Mouse (Mus musculus) lung, embryonic 16.5 days (tissue): ENCODE results near the gene Aff1. TPM values are rescaled to one million over a fixed set of nuclear protein-coding genes. Genes with fewer than 3 reads are reported as not detected.
A peak's percentile ranks its signal among the peaks of the same experiment; 100 is the strongest.

Source experiments
- ATAC-seq: fragments of 200-750 bp; cut with Nextera tagmentation; 2 replicates; pipeline ENCODE4 v1.8.0; 2017; ENCODE audit warnings: low read depth, mild to moderate bottlenecking, moderate library complexity
- H3K27ac ChIP-seq: fragments of 300-500 bp; sonication (generic); 2 replicates; pipeline ENCODE4 v1.5.1; 2014; ENCODE audit warnings: mild to moderate bottlenecking, control low read depth, low read length
- H3K27me3 ChIP-seq: fragments of 300-500 bp; sonication (generic); 2 replicates; pipeline ENCODE4 v1.6.1; 2014; ENCODE audit warnings: low read depth, low read length, mixed read lengths; ENCODE audit not compliant: control insufficient read depth, insufficient read depth
- H3K36me3 ChIP-seq: fragments of 300-500 bp; sonication (generic); 2 replicates; pipeline ENCODE4 v1.6.1; 2014; ENCODE audit warnings: low read length; ENCODE audit not compliant: control insufficient read depth, insufficient read depth
- H3K4me1 ChIP-seq: fragments of 300-500 bp; sonication (generic); replicated peaks from 2 replicates; pipeline ENCODE4 v1.6.1; 2014; ENCODE audit warnings: low read length, mixed read lengths; ENCODE audit not compliant: control insufficient read depth, insufficient read depth
- H3K4me2 ChIP-seq: fragments of 300-500 bp; sonication (generic); 2 replicates; pipeline ENCODE4 v1.6.1; 2014; ENCODE audit warnings: low read depth, low read length, control low read depth
- H3K4me3 ChIP-seq: fragments of 300-500 bp; sonication (generic); 2 replicates; pipeline ENCODE4 v1.5.1; 2014; ENCODE audit warnings: mild to moderate bottlenecking, low read length, control low read depth
- H3K9ac ChIP-seq: fragments of 300-500 bp; sonication (generic); 2 replicates; pipeline ENCODE4 v1.6.1; 2014; ENCODE audit warnings: low read length, control low read depth
- H3K9me3 ChIP-seq: fragments of 300-500 bp; sonication (generic); 2 replicates; pipeline ENCODE4 v1.6.1; 2016; ENCODE audit warnings: low read length; ENCODE audit not compliant: control insufficient read depth
- WGBS: fragments of 180-500 bp; shearing (Covaris S2); extraction: QIAGEN DNeasy Blood & Tissue Kit; methylation state at CpG from one replicate; pipeline ENCODE4 v1.1.7; 2014; 5-methylcytosine and 5-hydroxymethylcytosine counted together
- polyA plus RNA-seq: library from polyadenylated mRNA; unstranded; fragments of >200 nt; fragmentation: Nextera tagmentation; extraction: Ambion mirVana; gene quantifications from 2 replicates; pipeline ENCODE4 v1.2.1, GENCODE M21; 2015

The Aff1 gene
- polyA plus RNA-seq, 1 experiment from 2014 or later, result 8.3 TPM

GRCm38 (mm10) chr5:103838550-103839264 lies 146.5 kb downstream of the Aff1 start:
- WGBS, result 77% methylated on average over 15 of the region's 15 CpGs
- ATAC-seq, result peak; percentile 48; the same call in 1 of the 2 replicates
- Histone ChIP-seq H3K9me3 (no peaks in the 10 kb centered on the region), H3K27ac (no peak overlapping the region), H3K4me2 (no peak overlapping the region), H3K27me3 (no peaks in the 10 kb centered on the region), H3K4me1 (peaks cover 16% of the 10 kb centered on the region), H3K36me3 (peaks cover 14% of the 10 kb centered on the region; the same call in 1 of the 2 replicates), H3K4me3 (no peak overlapping the region), H3K9ac (no peak overlapping the region)

- WGBS, result 55% methylated on average over 3 of the region's 3 CpGs
- Histone ChIP-seq H3K4me2 (no peak overlapping the region), H3K4me1 (peaks cover 16% of the 10 kb centered on the region), H3K27me3 (no peaks in the 10 kb centered on the region), H3K9me3 (no peaks in the 10 kb centered on the region), H3K4me3 (no peak overlapping the region), H3K36me3 (peaks cover 13% of the 10 kb centered on the region; the same call in 1 of the 2 replicates), H3K27ac (no peak overlapping the region; the same call in 1 of the 2 replicates), H3K9ac (no peak overlapping the region)
- ATAC-seq, result no peak
Measured at GRCm38 (mm10) chr5:103839265-103839626, 147.1 kb downstream of the Aff1 start.

DNA sequence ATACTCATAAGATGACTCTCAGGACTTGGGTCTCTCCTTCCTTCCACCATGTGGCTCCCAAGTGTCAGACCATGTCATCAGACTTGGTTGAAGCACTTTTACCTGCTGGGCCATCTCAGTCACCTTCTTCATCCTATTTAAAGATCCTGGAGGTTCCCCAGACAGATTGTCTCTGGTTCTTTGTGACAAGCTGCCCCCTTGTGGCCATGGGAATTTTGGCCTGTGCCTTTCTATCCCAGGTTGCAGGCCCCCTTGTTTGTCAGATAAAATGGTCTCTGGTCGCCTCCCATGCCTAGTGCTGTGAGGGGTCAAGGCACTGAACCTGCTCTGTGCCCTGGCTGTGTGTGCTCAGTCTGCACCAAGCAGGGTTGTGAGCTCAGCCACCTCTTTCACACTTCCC lies 151.8 kb downstream of the Aff1 start:
- no peak for ATAC-seq
- Histone ChIP-seq H3K9me3 (no peaks in the 10 kb centered on the region), H3K4me2 (no peak overlapping the region), H3K4me3 (no peak overlapping the region), H3K27ac (no peak overlapping the region), H3K27me3 (no peaks in the 10 kb centered on the region), H3K36me3 (peaks cover 18% of the 10 kb centered on the region), H3K4me1 (peaks cover 6% of the 10 kb centered on the region), H3K9ac (no peak overlapping the region)
- WGBS, result 74% methylated on average over 1 of the region's 1 CpGs

GRCm38 (mm10) chr5:103845418-103846153 lies 153.4 kb downstream of the Aff1 start:
- 45% methylated on average over 19 of the region's 19 CpGs for WGBS
- Histone ChIP-seq H3K27me3 (no peaks in the 10 kb centered on the region), H3K9me3 (no peaks in the 10 kb centered on the region), H3K4me2 (no peak overlapping the region), H3K4me1 (peaks cover 3% of the 10 kb centered on the region; the same call in 1 of the 2 replicates), H3K36me3 (peaks cover 27% of the 10 kb centered on the region), H3K4me3 (no peak overlapping the region), H3K9ac (no peak overlapping the region), H3K27ac (0 out of 2 replicates have a peak overlapping the region, but pooled peaks have one; percentile 1)
- ATAC-seq, result peak; percentile 34; the same call in 1 of the 2 replicates

DNA sequence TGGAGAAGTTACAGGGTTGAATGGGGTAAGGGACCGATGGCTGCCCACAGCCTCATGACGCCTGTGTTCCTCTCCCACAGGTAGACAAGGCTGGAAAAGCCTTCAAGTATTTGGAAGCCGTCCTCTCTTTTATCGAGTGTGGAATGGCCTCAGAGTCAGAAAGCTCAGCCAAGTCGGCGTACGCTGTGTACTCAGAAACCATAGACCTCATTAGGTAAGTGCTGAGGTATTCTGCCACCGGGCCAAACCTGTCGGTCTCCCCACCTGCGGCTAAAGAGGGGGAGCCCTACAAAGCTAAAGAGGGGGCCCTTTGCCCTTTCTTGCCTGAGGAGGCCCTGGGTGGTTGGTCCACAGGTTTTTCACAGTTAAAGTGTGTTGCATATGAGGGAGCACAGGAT lies 154.0 kb downstream of the Aff1 start:
- H3K27ac ChIP-seq, result 0 out of 2 replicates have a peak overlapping the region, but pooled peaks have one; percentile 1
- no peaks in the 10 kb centered on the region for H3K27me3 ChIP-seq
- ATAC-seq, result peak; percentile 81
- no peaks in the 10 kb centered on the region for H3K9me3 ChIP-seq
- no peak overlapping the region for H3K9ac ChIP-seq
- H3K4me3 ChIP-seq, result no peak overlapping the region
- peaks cover 28% of the 10 kb centered on the region for H3K36me3 ChIP-seq
- 59% methylated on average over 10 of the region's 10 CpGs for WGBS
- no peak overlapping the region for H3K4me2 ChIP-seq
- peaks cover 3% of the 10 kb centered on the region; the same call in 1 of the 2 replicates for H3K4me1 ChIP-seq

GRCm38 (mm10) chr5:103846609-103847008 lies 154.4 kb downstream of the Aff1 start:
- no peak overlapping the region for H3K4me3 ChIP-seq
- WGBS, result 55% methylated on average over 5 of the region's 5 CpGs
- H3K9me3 ChIP-seq, result no peaks in the 10 kb centered on the region
- peak; percentile 10; the same call in 1 of the 2 replicates for ATAC-seq
- no peak overlapping the region for H3K27ac ChIP-seq
- H3K4me2 ChIP-seq, result no peak overlapping the region
- H3K4me1 ChIP-seq, result peaks cover 3% of the 10 kb centered on the region; the same call in 1 of the 2 replicates
- H3K27me3 ChIP-seq, result no peaks in the 10 kb centered on the region
- H3K36me3 ChIP-seq, result peaks cover 27% of the 10 kb centered on the region
- no peak overlapping the region for H3K9ac ChIP-seq

- Histone ChIP-seq H3K4me2 (no peak overlapping the region), H3K27me3 (no peaks in the 10 kb centered on the region), H3K9ac (no peak overlapping the region), H3K4me3 (no peak overlapping the region), H3K36me3 (peaks cover 25% of the 10 kb centered on the region), H3K9me3 (no peaks in the 10 kb centered on the region), H3K27ac (no peak overlapping the region), H3K4me1 (peaks cover 3% of the 10 kb centered on the region; the same call in 1 of the 2 replicates)
- WGBS, result 72% methylated on average over 8 of the region's 8 CpGs
- ATAC-seq, result no peak
Measured at GRCm38 (mm10) chr5:103848546-103848945, 156.4 kb downstream of the Aff1 start.

DNA sequence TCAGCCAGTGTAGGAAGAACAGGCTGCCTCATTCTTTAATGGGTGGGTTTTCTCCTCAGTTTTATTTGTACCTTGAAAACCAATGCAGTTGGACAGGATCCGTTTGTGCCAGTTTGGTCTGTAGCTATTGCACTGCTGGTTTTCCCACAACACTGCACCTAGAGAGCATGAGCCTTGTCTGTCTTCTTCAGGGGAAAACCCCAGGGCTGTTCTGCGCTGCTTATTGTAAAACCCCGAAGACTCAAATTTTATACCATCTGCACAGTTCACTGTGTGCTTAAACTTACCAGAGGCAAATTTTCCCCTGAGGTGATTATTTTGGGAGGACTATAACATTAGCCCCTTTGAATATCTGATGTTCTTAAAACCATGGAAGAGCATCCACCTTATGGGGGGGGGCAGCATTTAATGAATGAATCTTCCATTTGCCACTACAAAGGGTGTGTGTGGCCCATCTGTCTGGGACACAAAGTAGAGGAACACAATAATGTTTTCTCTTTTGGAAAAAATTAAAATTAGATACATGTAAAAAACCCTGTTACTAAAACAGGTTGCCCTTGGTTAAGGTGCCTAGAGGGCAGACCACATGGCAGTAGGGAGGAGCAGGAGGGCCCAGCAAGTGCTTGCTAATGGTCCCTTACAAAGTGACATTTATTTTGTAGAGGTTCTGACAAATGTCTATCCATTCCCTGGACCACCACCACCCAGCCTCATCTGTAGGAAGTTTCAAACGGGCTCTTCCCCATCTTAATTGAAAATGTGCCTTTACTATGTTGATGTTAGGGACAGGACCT lies 160.8 kb downstream of the Aff1 start:
- no peak for ATAC-seq
- WGBS, result 76% methylated on average over 4 of the region's 4 CpGs
- H3K27ac ChIP-seq, result no peak overlapping the region
- H3K36me3 ChIP-seq, result peaks cover 20% of the 10 kb centered on the region
- H3K4me1 ChIP-seq, result peaks cover 7% of the 10 kb centered on the region; the same call in 1 of the 2 replicates
- H3K4me2 ChIP-seq, result no peak overlapping the region
- H3K9ac ChIP-seq, result no peak overlapping the region
- no peak overlapping the region for H3K4me3 ChIP-seq
- H3K27me3 ChIP-seq, result no peaks in the 10 kb centered on the region
- no peaks in the 10 kb centered on the region for H3K9me3 ChIP-seq
